Mouse (Mus musculus): ENCODE data around the gene Psmb8. TPM values are rescaled to one million over a fixed set of nuclear protein-coding genes. Genes with fewer than 3 reads are reported as not detected.

Psmb8 gene
- polyA plus RNA-seq (2015; fragmentation: Nextera tagmentation; extraction: Ambion mirVana): 31.8 and 87.6 TPM in 2 replicates

GRCm38 (mm10) chr17:34196941-34197894, at the start of gene Psmb8:
Psmb8 (plus strand) TSS chr17:34197721.
- Histone ChIP-seq H3K4me2 (ENCODE audit: low read depth, low read length) (peak within 1 kb of the TSS; percentile 89), H3K4me1 (ENCODE audit: control insufficient read depth, insufficient read depth, low read length) (peaks cover 10% of the 10 kb centered on the region; the same call in 1 of the 2 replicates), H3K9ac (ENCODE audit: low read length) (peak within 1 kb of the TSS; percentile 75), H3K9me3 (replicated peaks; ENCODE audit: control insufficient read depth, low read length) (no peaks in the 10 kb centered on the region), H3K27ac (ENCODE audit: low read length) (peak within 1 kb of the TSS; percentile 62), H3K36me3 (ENCODE audit: control insufficient read depth, insufficient read depth) (no peaks in the 10 kb centered on the region), H3K27me3 (ENCODE audit: control insufficient read depth, insufficient read depth, low read length) (peaks cover 52% of the 10 kb centered on the region), H3K4me3 (ENCODE audit: low read length) (peak within 1 kb of the TSS; percentile 69)
- peak; percentile 85 for ATAC-seq (replicated peaks; ENCODE audit: extremely low read depth, insufficient read depth, low FRiP score)
- WGBS: 4% methylated on average over 41 of the region's 41 CpGs

DNA sequence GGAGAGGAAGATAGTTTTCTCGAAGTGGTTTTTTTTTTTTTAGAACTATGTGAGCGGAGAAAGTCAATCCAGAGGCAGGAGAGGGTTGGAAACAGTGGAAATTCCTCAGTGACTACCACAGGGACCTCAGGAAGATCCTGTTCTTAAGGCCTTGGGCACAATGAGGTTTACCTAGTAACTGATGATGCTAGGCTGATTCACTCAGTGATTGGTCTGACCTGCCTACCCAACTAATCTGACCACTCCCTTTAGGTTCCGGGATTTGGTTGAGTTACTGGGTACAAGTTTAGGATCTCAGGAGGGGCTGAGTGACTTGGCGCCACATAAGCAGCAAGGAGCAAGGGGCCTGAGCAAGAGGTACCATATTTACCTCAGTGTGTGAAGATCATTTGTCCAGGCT, 44.6 kb upstream of the Psmb8 start, which contains the start of gene H2-DMb1:
H2-DMb1 (plus strand) TSS at position 150 of the 400 bp plus-strand sequence.
- Histone ChIP-seq H3K4me2 (ENCODE audit: low read depth, low read length) (no peak within 1 kb of the TSS), H3K9me3 (replicated peaks; ENCODE audit: control insufficient read depth, low read length) (no peaks in the 10 kb centered on the region), H3K27ac (ENCODE audit: low read length) (no peak within 1 kb of the TSS), H3K4me1 (ENCODE audit: control insufficient read depth, insufficient read depth, low read length) (no peaks in the 10 kb centered on the region), H3K36me3 (ENCODE audit: control insufficient read depth, insufficient read depth) (no peaks in the 10 kb centered on the region), H3K27me3 (ENCODE audit: control insufficient read depth, insufficient read depth, low read length) (no peaks in the 10 kb centered on the region; the same call in 1 of the 2 replicates), H3K4me3 (ENCODE audit: low read length) (no peak within 1 kb of the TSS), H3K9ac (ENCODE audit: low read length) (no peak within 1 kb of the TSS)
- ATAC-seq (replicated peaks; ENCODE audit: extremely low read depth, insufficient read depth, low FRiP score): no peak
- WGBS: 53% methylated on average over 4 of the region's 4 CpGs

- 46% methylated on average over 5 of the region's 5 CpGs for WGBS
- no peaks in the 10 kb centered on the region for H3K4me1 ChIP-seq (ENCODE audit: control insufficient read depth, insufficient read depth, low read length)
- H3K9me3 ChIP-seq (replicated peaks; ENCODE audit: control insufficient read depth, low read length): no peaks in the 10 kb centered on the region
- no peak overlapping the region for H3K4me2 ChIP-seq (ENCODE audit: low read depth, low read length)
- H3K4me3 ChIP-seq (ENCODE audit: low read length): no peak overlapping the region
- no peaks in the 10 kb centered on the region; the same call in 1 of the 2 replicates for H3K27me3 ChIP-seq (ENCODE audit: control insufficient read depth, insufficient read depth, low read length)
- no peak for ATAC-seq (replicated peaks; ENCODE audit: extremely low read depth, insufficient read depth, low FRiP score)
- H3K27ac ChIP-seq (ENCODE audit: low read length): no peak overlapping the region
- no peaks in the 10 kb centered on the region for H3K36me3 ChIP-seq (ENCODE audit: control insufficient read depth, insufficient read depth)
- H3K9ac ChIP-seq (ENCODE audit: low read length): no peak overlapping the region
Observed at GRCm38 (mm10) chr17:34155534-34155933, 42.0 kb upstream of the Psmb8 start.

DNA sequence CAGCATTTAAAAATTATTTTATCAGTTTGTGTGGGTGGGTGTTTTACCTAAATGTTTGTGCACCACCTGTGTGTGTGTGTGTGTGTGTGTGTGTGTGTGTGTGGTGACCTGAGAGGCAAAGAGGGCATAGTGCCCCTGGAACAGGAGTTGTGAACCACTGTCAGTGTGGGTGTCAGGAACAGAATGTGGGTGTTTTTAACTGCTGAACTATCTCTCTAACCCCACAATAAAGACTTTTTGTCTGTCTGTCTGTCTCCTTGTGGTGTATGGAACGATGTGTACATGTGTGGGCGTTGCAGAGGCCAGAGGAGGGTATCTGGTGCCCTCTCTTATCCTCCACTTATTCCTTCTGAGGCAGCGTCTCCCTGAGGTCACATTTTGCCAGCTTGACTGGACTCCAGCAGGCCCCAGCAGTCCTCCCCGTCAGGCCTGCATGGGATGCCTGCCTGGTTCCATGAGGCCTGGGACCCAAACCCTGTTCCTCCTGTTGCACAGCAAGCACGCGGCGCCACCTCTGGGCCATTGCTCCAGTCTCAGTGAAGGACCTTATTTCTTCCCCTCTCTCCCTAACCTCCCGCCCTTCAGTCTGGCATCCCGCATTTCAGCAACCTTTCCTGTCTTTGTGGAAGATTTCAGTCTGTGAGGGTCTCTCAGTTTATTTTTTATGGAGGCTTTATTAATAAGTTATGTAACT, 33.2 kb upstream of the Psmb8 start:
- WGBS: 35% methylated on average over 9 of the region's 9 CpGs
- Histone ChIP-seq H3K36me3 (ENCODE audit: control insufficient read depth, insufficient read depth) (no peaks in the 10 kb centered on the region), H3K9ac (ENCODE audit: low read length) (no peak overlapping the region), H3K4me3 (ENCODE audit: low read length) (no peak overlapping the region), H3K4me1 (ENCODE audit: control insufficient read depth, insufficient read depth, low read length) (no peaks in the 10 kb centered on the region), H3K9me3 (replicated peaks; ENCODE audit: control insufficient read depth, low read length) (peaks cover 11% of the 10 kb centered on the region), H3K27ac (ENCODE audit: low read length) (no peak overlapping the region), H3K27me3 (ENCODE audit: control insufficient read depth, insufficient read depth, low read length) (no peaks in the 10 kb centered on the region), H3K4me2 (ENCODE audit: low read depth, low read length) (no peak overlapping the region)
- ATAC-seq (replicated peaks; ENCODE audit: extremely low read depth, insufficient read depth, low FRiP score): no peak

- no peak for ATAC-seq (replicated peaks; ENCODE audit: extremely low read depth, insufficient read depth, low FRiP score)
- no peaks in the 10 kb centered on the region for H3K36me3 ChIP-seq (ENCODE audit: control insufficient read depth, insufficient read depth)
Observed at GRCm38 (mm10) chr17:34165033-34165730, 32.3 kb upstream of the Psmb8 start.

DNA sequence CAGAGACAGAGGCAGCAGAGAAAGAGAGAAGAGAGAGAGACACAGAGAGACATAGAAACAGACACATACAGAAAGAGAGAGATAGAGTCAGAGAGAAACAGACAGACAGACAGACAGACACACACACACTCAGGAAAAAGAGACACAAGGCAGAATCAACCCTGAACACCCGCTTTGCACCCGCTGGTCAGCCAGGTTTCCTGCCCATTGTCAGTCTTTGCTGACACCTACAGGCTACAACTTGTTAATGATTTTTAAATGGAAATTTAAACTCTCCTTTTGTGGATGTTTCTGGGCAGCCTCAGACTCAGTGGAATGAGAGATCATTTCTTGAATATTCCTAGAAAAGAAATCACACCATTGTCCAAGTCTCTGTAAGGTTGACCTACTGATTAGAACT, 28.2 kb upstream of the Psmb8 start:
- H3K27me3 ChIP-seq (ENCODE audit: control insufficient read depth, insufficient read depth, low read length): no peaks in the 10 kb centered on the region; the same call in 1 of the 2 replicates
- no peak overlapping the region for H3K4me3 ChIP-seq (ENCODE audit: low read length)
- 0% methylated on average over 2 of the region's 2 CpGs for WGBS
- no peak overlapping the region for H3K9ac ChIP-seq (ENCODE audit: low read length)
- H3K4me1 ChIP-seq (ENCODE audit: control insufficient read depth, insufficient read depth, low read length): no peaks in the 10 kb centered on the region
- H3K4me2 ChIP-seq (ENCODE audit: low read depth, low read length): no peak overlapping the region
- no peaks in the 10 kb centered on the region for H3K36me3 ChIP-seq (ENCODE audit: control insufficient read depth, insufficient read depth)
- no peak overlapping the region for H3K27ac ChIP-seq (ENCODE audit: low read length)
- peaks cover 9% of the 10 kb centered on the region for H3K9me3 ChIP-seq (replicated peaks; ENCODE audit: control insufficient read depth, low read length)
- ATAC-seq (replicated peaks; ENCODE audit: extremely low read depth, insufficient read depth, low FRiP score): no peak

More at GRCm38 (mm10) chr17:34165033-34165730, 32.3 kb upstream of the Psmb8 start:
- Histone ChIP-seq H3K27me3 (ENCODE audit: control insufficient read depth, insufficient read depth, low read length) (no peaks in the 10 kb centered on the region), H3K9me3 (replicated peaks; ENCODE audit: control insufficient read depth, low read length) (peaks cover 11% of the 10 kb centered on the region), H3K27ac (ENCODE audit: low read length) (no peak overlapping the region), H3K4me1 (ENCODE audit: control insufficient read depth, insufficient read depth, low read length) (no peaks in the 10 kb centered on the region), H3K9ac (ENCODE audit: low read length) (no peak overlapping the region), H3K4me2 (ENCODE audit: low read depth, low read length) (no peak overlapping the region), H3K4me3 (ENCODE audit: low read length) (no peak overlapping the region)
- WGBS: 63% methylated on average over 6 of the region's 6 CpGs

GRCm38 (mm10) chr17:34170487-34170876, 27.0 kb upstream of the Psmb8 start:
- H3K4me2 ChIP-seq (ENCODE audit: low read depth, low read length): no peak overlapping the region
- no peaks in the 10 kb centered on the region; the same call in 1 of the 2 replicates for H3K27me3 ChIP-seq (ENCODE audit: control insufficient read depth, insufficient read depth, low read length)
- no peak overlapping the region for H3K27ac ChIP-seq (ENCODE audit: low read length)
- no peak overlapping the region for H3K4me3 ChIP-seq (ENCODE audit: low read length)
- no peak overlapping the region for H3K9ac ChIP-seq (ENCODE audit: low read length)
- no peaks in the 10 kb centered on the region for H3K4me1 ChIP-seq (ENCODE audit: control insufficient read depth, insufficient read depth, low read length)
- no peaks in the 10 kb centered on the region for H3K36me3 ChIP-seq (ENCODE audit: control insufficient read depth, insufficient read depth)
- 13% methylated on average over 4 of the region's 4 CpGs for WGBS
- ATAC-seq (replicated peaks; ENCODE audit: extremely low read depth, insufficient read depth, low FRiP score): no peak
- peaks cover 8% of the 10 kb centered on the region for H3K9me3 ChIP-seq (replicated peaks; ENCODE audit: control insufficient read depth, low read length)

GRCm38 (mm10) chr17:34170877-34171498, 26.5 kb upstream of the Psmb8 start:
- WGBS: 35% methylated on average over 13 of the region's 13 CpGs
- ATAC-seq (replicated peaks; ENCODE audit: extremely low read depth, insufficient read depth, low FRiP score): no peak; the same call in 1 of the 2 replicates
- peaks cover 4% of the 10 kb centered on the region for H3K9me3 ChIP-seq (replicated peaks; ENCODE audit: control insufficient read depth, low read length)
- H3K4me2 ChIP-seq (ENCODE audit: low read depth, low read length): peak overlapping the region; percentile 33; the same call in 1 of the 2 replicates
- no peak overlapping the region for H3K27ac ChIP-seq (ENCODE audit: low read length)
- no peaks in the 10 kb centered on the region for H3K36me3 ChIP-seq (ENCODE audit: control insufficient read depth, insufficient read depth)
- H3K4me1 ChIP-seq (ENCODE audit: control insufficient read depth, insufficient read depth, low read length): no peaks in the 10 kb centered on the region
- H3K27me3 ChIP-seq (ENCODE audit: control insufficient read depth, insufficient read depth, low read length): no peaks in the 10 kb centered on the region; the same call in 1 of the 2 replicates
- H3K9ac ChIP-seq (ENCODE audit: low read length): no peak overlapping the region
- H3K4me3 ChIP-seq (ENCODE audit: low read length): no peak overlapping the region

All from heart, embryonic 16.5 days (tissue).